Mouse (Mus musculus) cerebellum, adult 2 months (tissue): ENCODE results near the gene Pdap1.

Source experiments
- CTCF ChIP-seq: fragments of 200-500 bp; IDR thresholded peaks from 2 replicates; pipeline ENCODE4 v1.5.1; 2011; ENCODE audit warnings: low read depth, mild to moderate bottlenecking, control low read depth, low read length, moderate library complexity, borderline replicate concordance; ENCODE audit not compliant: insufficient read depth
- POLR2A ChIP-seq: fragments of 200-500 bp; IDR thresholded peaks from 2 replicates; pipeline ENCODE4 v1.6.1; 2011; ENCODE audit warnings: low read length, control low read depth, borderline replicate concordance; ENCODE audit not compliant: insufficient read depth

GRCm38 (mm10) chr5:145081866-145082613 is 58.0 kb downstream of the Pdap1 start:
- no peak for TF ChIP-seq POLR2A
- no peak for TF ChIP-seq CTCF
